Mouse (Mus musculus) myocyte (in vitro differentiated cells): Measurements from ENCODE around the gene Prex1.

Experiments
- CEBPB ChIP-seq: IDR thresholded peaks from 2 replicates; pipeline ENCODE4 v1.6.1; 2011; ENCODE audit warnings: mild to moderate bottlenecking, moderate library complexity; ENCODE audit not compliant: poor library complexity, insufficient read depth, severe bottlenecking
- E2F4 ChIP-seq: IDR thresholded peaks from one replicate; pipeline ENCODE4 v1.6.1; 2011; ENCODE audit warnings: mild to moderate bottlenecking, control low read depth, moderate library complexity; ENCODE audit not compliant: insufficient read depth
- MAX ChIP-seq: IDR thresholded peaks from one replicate; pipeline ENCODE4 v1.6.1; 2011; ENCODE audit warnings: low read depth, mild to moderate bottlenecking, control low read depth
- MYOD1 ChIP-seq, 3 experiments: IDR thresholded peaks; one replicate each; pipeline ENCODE4 v1.6.1; 2011; ENCODE audit warnings: control low read depth in 2 of 3, low read depth in 2 of 3, mild to moderate bottlenecking in 2 of 3, moderate library complexity in 1 of 3; ENCODE audit not compliant: insufficient read length in 2 of 3, control insufficient read depth in 1 of 3
- POLR2A ChIP-seq: IDR thresholded peaks from one replicate; pipeline ENCODE4 v1.6.1; 2011; ENCODE audit warnings: low read depth, mild to moderate bottlenecking, control low read depth, moderate library complexity; ENCODE audit not compliant: insufficient read length
- SRF ChIP-seq: IDR thresholded peaks from one replicate; pipeline ENCODE4 v1.6.1; 2011; ENCODE audit warnings: low read depth; ENCODE audit not compliant: control insufficient read depth, insufficient read length
- USF1 ChIP-seq: IDR thresholded peaks from one replicate; pipeline ENCODE4 v1.6.1; 2011; ENCODE audit warnings: low read depth, mild to moderate bottlenecking, control low read depth, moderate library complexity

DNA sequence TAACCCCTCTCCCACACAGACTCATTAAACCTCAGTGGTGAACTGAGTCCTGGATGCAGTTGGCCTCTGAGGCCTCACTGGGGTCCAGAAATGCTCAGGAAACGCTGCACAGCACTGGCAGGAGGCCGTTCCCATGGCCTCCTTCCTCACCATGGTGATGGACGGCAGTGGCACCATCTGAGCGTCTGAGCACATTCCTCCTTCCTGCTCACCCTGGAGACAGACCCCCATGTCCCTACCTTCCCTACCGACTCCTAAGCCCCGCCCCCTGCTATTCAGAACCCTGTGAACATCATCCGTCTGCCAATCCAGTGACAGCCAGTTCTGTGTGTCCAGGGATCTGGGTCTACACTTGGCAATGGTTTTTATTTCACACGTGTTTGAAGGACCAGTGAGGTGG lies 42.6 kb downstream of the Prex1 start:
- TF ChIP-seq USF1, result no peak
- no peak for TF ChIP-seq POLR2A
- no peak for TF ChIP-seq E2F4
- TF ChIP-seq MAX, result no peak
- TF ChIP-seq CEBPB, result no peak
- TF ChIP-seq MYOD1 (IDR thresholded peaks at IDR 0.05; ENCODE audit: control insufficient read depth in 1 of 3, insufficient read length in 2 of 3, low read depth in 2 of 3), result no peak
- no peak for TF ChIP-seq SRF
